ENCODE assay signal across 8 mouse cellular contexts in genomic region chr5:19400738-19401408, GRCm38 (mm10).
A peak's percentile ranks its signal among the peaks of the same experiment; 100 is the strongest.
DNase-seq lines count a peak whose midpoint lies in the region; ATAC-seq and TF ChIP-seq lines count a peak whose summit lies in the region.

No protein-coding gene starts in this region.

- TF ChIP-seq POLR2A in heart, adult 2 months (IDR thresholded peaks at IDR 0.05; ENCODE audit: insufficient read depth, low read depth, low read length): no peak

- H3K4me3 ChIP-seq in heart, adult 2 months: no peak overlapping the region
- H3K4me3 ChIP-seq in heart, embryonic 10.5 days: no peak overlapping the region
- H3K4me3 ChIP-seq in embryonic facial prominence, embryonic 14.5 days (ENCODE audit: low read depth, low read length): no peak overlapping the region
- H3K4me3 ChIP-seq in midbrain, embryonic 15.5 days: no peak overlapping the region

- intact Hi-C loops in heart, adult 2 months (cut with DNase I): loop anchor here (5.0 kb wide), 1 partner anchor 484 kb away; no protein-coding TSS in a partner anchor
- intact Hi-C loops in heart, postnatal 36 days (cut with DNase I): loop anchor here (2.0 to 10.0 kb wide), 2 partner anchors 176 to 484 kb away; partner anchors contain the start of gene Magi2

- no peak overlapping the region for H3K27ac ChIP-seq in heart, adult 2 months
- no peak overlapping the region for H3K27ac ChIP-seq in heart, embryonic 10.5 days
- no peak overlapping the region for H3K27ac ChIP-seq in embryonic facial prominence, embryonic 14.5 days (replicated peaks; ENCODE audit: low read depth, low read length)
- H3K27ac ChIP-seq in midbrain, embryonic 15.5 days: no peak overlapping the region

- H3K4me1 ChIP-seq in heart, adult 2 months (ENCODE audit: control insufficient read depth, insufficient read depth, low read length): no peaks in the 10 kb centered on the region
- H3K4me1 ChIP-seq in heart, embryonic 10.5 days: no peaks in the 10 kb centered on the region
- no peaks in the 10 kb centered on the region for H3K4me1 ChIP-seq in embryonic facial prominence, embryonic 14.5 days (ENCODE audit: control insufficient read depth, insufficient read depth, low read length)
- H3K4me1 ChIP-seq in midbrain, embryonic 15.5 days: no peaks in the 10 kb centered on the region

- WGBS in heart, adult 2 months: 41% methylated on average over 5 of the region's 5 CpGs
- WGBS in heart, embryonic 10.5 days: 47% methylated on average over 5 of the region's 5 CpGs
- 44% methylated on average over 5 of the region's 5 CpGs for WGBS in embryonic facial prominence, embryonic 14.5 days
- 48% methylated on average over 5 of the region's 5 CpGs for WGBS in midbrain, embryonic 15.5 days

- ATAC-seq in embryonic facial prominence, embryonic 14.5 days (ENCODE audit: low read depth): no peak
- peak; percentile 83 for ATAC-seq in midbrain, embryonic 15.5 days (replicated peaks)

- no peaks in the 10 kb centered on the region for H3K36me3 ChIP-seq in heart, adult 2 months (ENCODE audit: control insufficient read depth, insufficient read depth, low read length)
- no peaks in the 10 kb centered on the region for H3K36me3 ChIP-seq in heart, embryonic 10.5 days
- H3K36me3 ChIP-seq in embryonic facial prominence, embryonic 14.5 days (ENCODE audit: control insufficient read depth, insufficient read depth, low read length): no peaks in the 10 kb centered on the region
- H3K36me3 ChIP-seq in midbrain, embryonic 15.5 days (replicated peaks): no peaks in the 10 kb centered on the region

- TF ChIP-seq EP300 in heart, adult 2 months (IDR thresholded peaks at IDR 0.05; ENCODE audit: insufficient read depth, low read depth, low read length): no peak

- no peak for DNase-seq in heart, adult 2 months
- no peak for DNase-seq in heart, embryonic 10.5 days (ENCODE audit: low spot score)
- DNase-seq in ovary, postnatal 14 days (ENCODE audit: low spot score): peak; percentile 22
- no peak for DNase-seq in ovary, adult 18-20 months (ENCODE audit: low spot score)
- peak; percentile 32 for DNase-seq in embryonic facial prominence, embryonic 14.5 days (ENCODE audit: low spot score)
- DNase-seq in testis, postnatal 10 days (ENCODE audit: low spot score): no peak
- no peak for DNase-seq in heart, postnatal 36 days

- TF ChIP-seq CTCF in heart, adult 2 months (IDR thresholded peaks at IDR 0.05): peak; percentile 86

- H3K9ac ChIP-seq in heart, adult 2 months (ENCODE audit: low read depth, low read length): no peak overlapping the region
- H3K9ac ChIP-seq in embryonic facial prominence, embryonic 14.5 days (ENCODE audit: low read depth, low read length): no peak overlapping the region
- H3K9ac ChIP-seq in midbrain, embryonic 15.5 days: no peak overlapping the region

- H3K27me3 ChIP-seq in heart, adult 2 months (ENCODE audit: control insufficient read depth, insufficient read depth, low read length): no peaks in the 10 kb centered on the region
- no peaks in the 10 kb centered on the region for H3K27me3 ChIP-seq in heart, embryonic 10.5 days (ENCODE audit: insufficient read depth, poor library complexity, severe bottlenecking)
- H3K27me3 ChIP-seq in embryonic facial prominence, embryonic 14.5 days (replicated peaks; ENCODE audit: control insufficient read depth, insufficient read depth, low read length): no peaks in the 10 kb centered on the region
- H3K27me3 ChIP-seq in midbrain, embryonic 15.5 days (replicated peaks): no peaks in the 10 kb centered on the region

- H3K9me3 ChIP-seq in heart, embryonic 10.5 days: no peaks in the 10 kb centered on the region
- no peaks in the 10 kb centered on the region for H3K9me3 ChIP-seq in embryonic facial prominence, embryonic 14.5 days (ENCODE audit: control insufficient read depth, low read length)
- H3K9me3 ChIP-seq in midbrain, embryonic 15.5 days: no peaks in the 10 kb centered on the region

- no peaks in the 10 kb centered on the region for H3K79me2 ChIP-seq in heart, adult 2 months (replicated peaks; ENCODE audit: control insufficient read depth, insufficient read depth, low read length)

- no peak overlapping the region for H3K4me2 ChIP-seq in embryonic facial prominence, embryonic 14.5 days (ENCODE audit: low read depth, low read length)
- H3K4me2 ChIP-seq in midbrain, embryonic 15.5 days: no peak overlapping the region

Comparison
In these comparisons a context has a peak if more than half of its experiments do, and no peak if none do; other contexts are left out.
1. DNase-seq: peak in ovary, postnatal 14 days (single experiment) and embryonic facial prominence, embryonic 14.5 days (single experiment); none in heart, adult 2 months (0 of 2), heart, embryonic 10.5 days (single experiment), ovary, adult 18-20 months (single experiment), testis, postnatal 10 days (single experiment) and heart, postnatal 36 days (0 of 2).